Comparison of ENCODE assay signal across 8 mouse cellular contexts in genomic region chr9:21918035-21918592, GRCm38 (mm10). TPM values are rescaled to one million over a fixed set of nuclear protein-coding genes. Genes with fewer than 3 reads are reported as not detected.
DNase-seq lines count a peak whose midpoint lies in the region; ATAC-seq lines count a peak whose summit lies in the region.

TSS of gene Rab3d (minus strand) at chr9:21918192.

- H3K27ac ChIP-seq in hindbrain, embryonic 13.5 days, result peak within 1 kb of the TSS; percentile 66

- H3K9me3 ChIP-seq in hindbrain, embryonic 13.5 days, result no peaks in the 10 kb centered on the region

- H3K9ac ChIP-seq in hindbrain, embryonic 13.5 days, result peak within 1 kb of the TSS; percentile 80

- H3K36me3 ChIP-seq in hindbrain, embryonic 13.5 days, result peaks cover 25% of the 10 kb centered on the region

- peaks cover 14% of the 10 kb centered on the region; the same call in 1 of the 2 replicates for H3K4me1 ChIP-seq in hindbrain, embryonic 13.5 days (replicated peaks)

- H3K4me2 ChIP-seq in hindbrain, embryonic 13.5 days, result peak within 1 kb of the TSS; percentile 83

- peak within 1 kb of the TSS; percentile 69 for H3K4me3 ChIP-seq in hindbrain, embryonic 13.5 days

- peak; percentile 96 for DNase-seq in NIH3T3 (ENCODE audit: low read depth)
- peak; percentile 99 for DNase-seq in cerebellum, postnatal 10 days
- DNase-seq in frontal cortex, postnatal 14 days (ENCODE audit: low spot score in 2 of 2), result peak; percentile 80 to 82
- peak in 1 of 2 experiments; percentile 71 for DNase-seq in layer of hippocampus, postnatal 25 days (ENCODE audit: extremely low spot score in 1 of 2, low spot score in 1 of 2)
- peak; percentile 96 for DNase-seq in lung, postnatal 25 days (ENCODE audit: low spot score)
- DNase-seq in retina, embryonic 14.5 days (ENCODE audit: low spot score), result peak; percentile 98
- DNase-seq in thymus, postnatal 4 days, result peak; percentile 98

- peaks cover 26% of the 10 kb centered on the region for H3K27me3 ChIP-seq in hindbrain, embryonic 13.5 days

- ATAC-seq in hindbrain, embryonic 13.5 days (ENCODE audit: low FRiP score), result peak; percentile 93

- under 1% methylated on average over 36 of the region's 36 CpGs for WGBS in hindbrain, embryonic 13.5 days

RNA-seq across cellular contexts. Expression of gene Rab3d, which starts in this region (rescaled TPM):
- polyA plus RNA-seq in hindbrain, embryonic 13.5 days (2015; fragmentation: Nextera tagmentation; extraction: Ambion mirVana), result 15.9 and 18.5 TPM in 2 replicates
- 10 to 100 TPM; 19.5 to 24.0 TPM for total RNA-seq in layer of hippocampus, postnatal 25 days (2021)
